Mouse (Mus musculus): ENCODE data around the gene Myl12a. TPM values are rescaled to one million over a fixed set of nuclear protein-coding genes. Genes with fewer than 3 reads are reported as not detected.
A peak's percentile ranks its signal among the peaks of the same experiment; 100 is the strongest.

Gene Myl12a
- polyA plus RNA-seq, 1 experiment from 2014 or later, result 171 TPM

DNA sequence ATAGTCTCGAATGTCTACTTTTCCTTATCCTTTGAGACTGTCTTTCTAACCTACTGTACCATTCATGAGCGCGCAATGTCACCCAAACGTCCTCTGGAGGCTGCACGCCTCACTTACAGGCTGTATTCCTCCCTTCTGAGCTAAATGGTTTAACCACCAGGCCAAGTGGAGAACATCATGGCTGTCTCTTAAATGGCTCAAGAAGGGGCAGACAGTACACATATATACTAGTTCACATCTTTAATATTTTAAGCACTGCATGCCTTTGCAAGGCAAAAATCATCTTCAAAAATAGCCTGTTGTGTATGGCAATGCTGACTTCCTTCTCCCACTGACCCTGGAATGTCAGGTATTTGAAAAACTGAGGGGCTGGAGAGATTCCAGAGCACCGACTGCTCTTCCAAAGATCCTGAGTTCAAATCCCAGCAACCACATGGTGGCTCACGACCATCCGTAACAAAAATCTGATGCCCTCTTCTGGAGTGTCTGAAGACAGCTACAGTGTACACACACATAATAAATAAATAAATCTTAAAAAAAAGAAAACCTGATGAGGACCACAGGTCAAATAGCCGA, 4.2 kb downstream of the Myl12a start:
- Histone ChIP-seq H3K4me3 (ENCODE audit: low read depth, low read length) (no peak overlapping the region), H3K27ac (ENCODE audit: low read length) (no peak overlapping the region), H3K9ac (ENCODE audit: low read depth, low read length) (no peak overlapping the region), H3K4me2 (ENCODE audit: low read depth, low read length) (no peak overlapping the region), H3K9me3 (replicated peaks; ENCODE audit: control insufficient read depth, low read length) (no peaks in the 10 kb centered on the region), H3K36me3 (ENCODE audit: control insufficient read depth, insufficient read depth) (peaks cover 24% of the 10 kb centered on the region), H3K27me3 (ENCODE audit: control insufficient read depth, insufficient read depth, low read depth, low read length) (no peaks in the 10 kb centered on the region), H3K4me1 (ENCODE audit: control insufficient read depth, low read depth, low read length) (peaks cover 21% of the 10 kb centered on the region)
- ATAC-seq (ENCODE audit: low read depth), result no peak
- WGBS (ENCODE audit: insufficient replicate concordance), result 73% methylated on average over 9 of the region's 9 CpGs

DNA sequence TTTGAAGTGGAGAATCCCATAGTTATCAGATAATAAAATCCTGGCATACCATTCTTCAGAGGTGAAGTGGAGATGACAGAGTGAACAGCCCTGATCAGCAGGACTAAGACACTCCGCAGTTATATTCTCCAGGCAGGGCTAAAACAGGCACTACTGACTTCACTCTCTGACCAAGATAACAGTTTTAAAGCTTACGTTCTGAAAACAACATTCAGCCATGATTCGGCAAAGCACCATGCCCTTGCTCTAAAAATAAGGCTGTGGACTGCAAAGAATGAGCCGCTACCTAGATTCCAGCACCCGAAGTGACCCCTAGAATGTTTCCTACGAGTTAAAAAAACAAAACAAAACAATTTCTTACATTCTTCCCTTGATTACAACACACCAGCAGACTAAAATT, 4.8 kb downstream of the Myl12a start:
- Histone ChIP-seq H3K9me3 (replicated peaks; ENCODE audit: control insufficient read depth, low read length) (no peaks in the 10 kb centered on the region), H3K9ac (ENCODE audit: low read depth, low read length) (no peak overlapping the region), H3K4me3 (ENCODE audit: low read depth, low read length) (no peak overlapping the region), H3K27ac (ENCODE audit: low read length) (no peak overlapping the region), H3K36me3 (ENCODE audit: control insufficient read depth, insufficient read depth) (peaks cover 25% of the 10 kb centered on the region), H3K27me3 (ENCODE audit: control insufficient read depth, insufficient read depth, low read depth, low read length) (no peaks in the 10 kb centered on the region), H3K4me2 (ENCODE audit: low read depth, low read length) (no peak overlapping the region), H3K4me1 (ENCODE audit: control insufficient read depth, low read depth, low read length) (peaks cover 15% of the 10 kb centered on the region)
- ATAC-seq (ENCODE audit: low read depth), result no peak
- WGBS (ENCODE audit: insufficient replicate concordance), result 51% methylated on average over 6 of the region's 6 CpGs

DNA sequence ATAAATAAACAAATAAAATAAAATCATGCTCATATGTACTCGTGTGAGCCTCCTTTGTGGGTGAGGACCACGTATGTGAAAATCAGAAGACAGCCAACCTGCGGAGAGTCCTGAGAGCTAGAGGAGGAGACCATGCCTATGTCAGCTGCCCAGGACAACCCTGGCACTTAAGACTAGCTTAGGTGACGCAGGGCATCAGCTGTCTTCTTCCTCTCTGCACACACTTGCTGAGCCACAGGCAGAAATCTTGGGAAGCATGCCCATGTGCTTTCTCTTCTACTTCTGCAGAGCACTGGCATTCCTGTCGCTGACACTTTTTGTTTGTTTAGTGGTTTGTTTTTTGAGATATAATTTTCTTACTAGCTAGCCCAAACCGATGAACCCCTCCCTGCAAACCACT, 7.1 kb downstream of the Myl12a start:
- peaks cover 25% of the 10 kb centered on the region for H3K4me1 ChIP-seq (ENCODE audit: control insufficient read depth, low read depth, low read length)
- H3K36me3 ChIP-seq (ENCODE audit: control insufficient read depth, insufficient read depth), result peaks cover 28% of the 10 kb centered on the region
- H3K9me3 ChIP-seq (replicated peaks; ENCODE audit: control insufficient read depth, low read length), result no peaks in the 10 kb centered on the region
- H3K27ac ChIP-seq (ENCODE audit: low read length), result no peak overlapping the region
- no peaks in the 10 kb centered on the region for H3K27me3 ChIP-seq (ENCODE audit: control insufficient read depth, insufficient read depth, low read depth, low read length)
- no peak overlapping the region for H3K4me2 ChIP-seq (ENCODE audit: low read depth, low read length)
- H3K9ac ChIP-seq (ENCODE audit: low read depth, low read length), result no peak overlapping the region
- no peak overlapping the region for H3K4me3 ChIP-seq (ENCODE audit: low read depth, low read length)
- ATAC-seq (ENCODE audit: low read depth), result no peak
- WGBS (ENCODE audit: insufficient replicate concordance), result 89% methylated on average over 6 of the region's 6 CpGs

DNA sequence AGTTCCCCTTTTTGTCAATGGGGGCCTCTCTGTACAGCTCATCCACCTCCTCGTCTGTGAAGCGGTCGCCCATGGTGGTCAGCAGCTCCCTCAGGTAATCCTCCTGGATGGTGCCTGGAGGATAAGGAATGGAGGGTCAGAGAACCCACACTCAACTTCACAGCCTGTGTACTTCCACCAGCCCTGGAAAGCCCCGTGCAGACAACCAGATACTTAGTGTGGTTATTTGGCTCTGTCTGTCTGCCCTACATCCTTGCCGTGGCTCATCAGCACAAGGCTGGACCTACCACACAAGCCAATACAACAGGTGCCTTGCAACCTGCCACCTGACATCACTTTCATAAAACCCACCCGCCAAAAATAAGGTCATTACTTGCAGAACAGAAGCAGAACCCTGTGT, 8.0 kb downstream of the Myl12a start:
- WGBS (ENCODE audit: insufficient replicate concordance), result 64% methylated on average over 6 of the region's 6 CpGs
- Histone ChIP-seq H3K9ac (ENCODE audit: low read depth, low read length) (no peak overlapping the region), H3K9me3 (replicated peaks; ENCODE audit: control insufficient read depth, low read length) (no peaks in the 10 kb centered on the region), H3K4me3 (ENCODE audit: low read depth, low read length) (no peak overlapping the region), H3K27me3 (ENCODE audit: control insufficient read depth, insufficient read depth, low read depth, low read length) (no peaks in the 10 kb centered on the region), H3K4me2 (ENCODE audit: low read depth, low read length) (no peak overlapping the region), H3K36me3 (ENCODE audit: control insufficient read depth, insufficient read depth) (peaks cover 28% of the 10 kb centered on the region), H3K4me1 (ENCODE audit: control insufficient read depth, low read depth, low read length) (peaks cover 24% of the 10 kb centered on the region), H3K27ac (ENCODE audit: low read length) (no peak overlapping the region)
- ATAC-seq (ENCODE audit: low read depth), result no peak

DNA sequence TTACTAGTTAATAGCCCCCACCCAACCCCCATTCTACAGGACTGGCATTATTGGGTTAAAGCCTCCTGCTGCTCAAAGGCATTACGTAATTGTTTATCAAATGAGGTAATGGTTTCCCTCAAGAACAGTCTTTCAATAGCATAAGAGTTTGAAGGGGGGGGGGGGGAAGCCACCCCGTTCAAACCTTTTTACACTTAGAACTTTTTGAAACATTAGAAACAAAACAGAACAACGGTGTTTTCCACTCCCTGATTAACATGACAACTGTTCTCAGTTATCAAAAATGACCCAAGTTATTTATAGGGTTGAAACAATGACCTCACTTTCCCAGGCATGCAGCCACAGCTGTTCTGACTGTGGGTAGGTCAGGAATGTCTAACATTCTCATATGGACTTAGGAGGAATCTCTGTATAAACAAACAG, 9.3 kb downstream of the Myl12a start:
- H3K9ac ChIP-seq (ENCODE audit: low read depth, low read length), result no peak overlapping the region
- no peaks in the 10 kb centered on the region for H3K27me3 ChIP-seq (ENCODE audit: control insufficient read depth, insufficient read depth, low read depth, low read length)
- no peak overlapping the region for H3K27ac ChIP-seq (ENCODE audit: low read length)
- WGBS (ENCODE audit: insufficient replicate concordance), result 60% methylated on average over 3 of the region's 3 CpGs
- ATAC-seq (ENCODE audit: low read depth), result no peak
- H3K9me3 ChIP-seq (replicated peaks; ENCODE audit: control insufficient read depth, low read length), result no peaks in the 10 kb centered on the region
- no peak overlapping the region for H3K4me3 ChIP-seq (ENCODE audit: low read depth, low read length)
- H3K4me2 ChIP-seq (ENCODE audit: low read depth, low read length), result no peak overlapping the region
- H3K4me1 ChIP-seq (ENCODE audit: control insufficient read depth, low read depth, low read length), result peaks cover 31% of the 10 kb centered on the region
- H3K36me3 ChIP-seq (ENCODE audit: control insufficient read depth, insufficient read depth), result peaks cover 28% of the 10 kb centered on the region

DNA sequence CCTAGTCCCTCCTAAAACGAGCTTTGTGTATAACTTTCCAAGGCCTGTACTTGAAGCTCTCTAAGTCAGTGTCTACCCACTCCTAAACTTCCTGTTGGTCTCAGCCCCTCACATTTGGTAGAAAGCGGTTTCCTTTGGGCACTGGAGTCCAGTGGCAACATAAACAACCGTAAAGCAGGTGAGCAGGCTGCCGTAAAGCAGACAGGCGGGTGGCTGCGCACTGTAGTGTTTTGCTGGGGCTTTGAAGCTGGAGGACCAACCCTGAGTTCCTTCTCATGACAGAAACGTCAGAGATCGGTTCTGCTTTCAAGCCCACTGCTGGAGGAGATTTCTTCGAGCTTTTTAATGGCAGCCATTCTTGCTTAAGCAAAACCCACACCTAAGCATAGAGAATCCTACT, 10.0 kb downstream of the Myl12a start:
- H3K27ac ChIP-seq (ENCODE audit: low read length), result no peak overlapping the region
- H3K4me1 ChIP-seq (ENCODE audit: control insufficient read depth, low read depth, low read length), result peaks cover 35% of the 10 kb centered on the region
- ATAC-seq (ENCODE audit: low read depth), result no peak
- H3K27me3 ChIP-seq (ENCODE audit: control insufficient read depth, insufficient read depth, low read depth, low read length), result no peaks in the 10 kb centered on the region
- 81% methylated on average over 9 of the region's 9 CpGs for WGBS (ENCODE audit: insufficient replicate concordance)
- H3K4me3 ChIP-seq (ENCODE audit: low read depth, low read length), result no peak overlapping the region
- no peaks in the 10 kb centered on the region for H3K9me3 ChIP-seq (replicated peaks; ENCODE audit: control insufficient read depth, low read length)
- H3K4me2 ChIP-seq (ENCODE audit: low read depth, low read length), result no peak overlapping the region
- H3K9ac ChIP-seq (ENCODE audit: low read depth, low read length), result no peak overlapping the region
- H3K36me3 ChIP-seq (ENCODE audit: control insufficient read depth, insufficient read depth), result peaks cover 28% of the 10 kb centered on the region

DNA sequence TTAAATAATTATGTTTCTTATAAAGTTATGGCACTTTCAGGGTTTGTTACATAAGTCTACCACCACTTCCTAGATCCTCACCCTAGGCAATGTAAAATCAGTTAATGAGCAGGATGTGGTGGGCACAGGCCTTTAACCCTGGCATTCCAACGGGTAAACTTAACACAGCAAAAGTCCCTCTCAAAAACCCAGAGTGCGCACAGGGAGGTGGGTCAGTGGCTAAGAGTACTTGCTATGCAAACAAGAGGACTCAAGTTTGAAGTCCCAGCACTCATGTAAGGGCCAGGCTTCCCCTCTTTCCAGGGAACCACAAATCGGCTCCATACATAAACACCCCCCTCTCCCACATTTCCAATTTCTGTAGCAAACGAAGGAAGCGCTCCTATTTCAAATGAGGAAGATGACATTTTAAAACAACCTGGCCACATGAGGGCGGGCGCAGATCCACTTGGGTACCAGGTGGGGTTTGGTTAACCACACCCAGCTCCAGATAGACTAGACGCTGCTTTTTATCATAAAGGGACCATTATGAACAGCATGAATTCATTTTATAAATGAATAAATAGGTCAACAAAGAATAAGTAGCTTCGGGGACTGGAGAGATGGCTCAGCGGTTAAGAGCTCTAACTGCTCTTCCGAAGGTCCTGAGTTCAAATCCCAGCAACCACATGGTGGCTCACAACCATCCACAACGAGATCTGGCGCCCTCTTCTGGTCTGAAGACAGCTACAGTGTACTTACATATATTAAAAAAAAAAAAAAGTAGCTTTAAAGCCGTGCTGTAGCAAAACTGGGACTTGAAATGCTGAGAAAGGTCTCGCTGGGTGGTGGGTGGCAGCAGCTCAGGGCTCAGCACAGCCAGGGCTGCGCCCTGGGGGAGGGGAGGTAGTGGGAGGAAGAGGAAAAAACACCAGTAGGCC, 10.7 kb downstream of the Myl12a start:
- Histone ChIP-seq H3K9ac (ENCODE audit: low read depth, low read length) (no peak overlapping the region), H3K4me1 (ENCODE audit: control insufficient read depth, low read depth, low read length) (peaks cover 37% of the 10 kb centered on the region), H3K27me3 (ENCODE audit: control insufficient read depth, insufficient read depth, low read depth, low read length) (no peaks in the 10 kb centered on the region), H3K4me2 (ENCODE audit: low read depth, low read length) (no peak overlapping the region), H3K4me3 (ENCODE audit: low read depth, low read length) (no peak overlapping the region), H3K27ac (ENCODE audit: low read length) (peak overlapping the region; percentile 88), H3K9me3 (replicated peaks; ENCODE audit: control insufficient read depth, low read length) (no peaks in the 10 kb centered on the region), H3K36me3 (ENCODE audit: control insufficient read depth, insufficient read depth) (peaks cover 28% of the 10 kb centered on the region)
- no peak for ATAC-seq (ENCODE audit: low read depth)
- 72% methylated on average over 16 of the region's 16 CpGs for WGBS (ENCODE audit: insufficient replicate concordance)

DNA sequence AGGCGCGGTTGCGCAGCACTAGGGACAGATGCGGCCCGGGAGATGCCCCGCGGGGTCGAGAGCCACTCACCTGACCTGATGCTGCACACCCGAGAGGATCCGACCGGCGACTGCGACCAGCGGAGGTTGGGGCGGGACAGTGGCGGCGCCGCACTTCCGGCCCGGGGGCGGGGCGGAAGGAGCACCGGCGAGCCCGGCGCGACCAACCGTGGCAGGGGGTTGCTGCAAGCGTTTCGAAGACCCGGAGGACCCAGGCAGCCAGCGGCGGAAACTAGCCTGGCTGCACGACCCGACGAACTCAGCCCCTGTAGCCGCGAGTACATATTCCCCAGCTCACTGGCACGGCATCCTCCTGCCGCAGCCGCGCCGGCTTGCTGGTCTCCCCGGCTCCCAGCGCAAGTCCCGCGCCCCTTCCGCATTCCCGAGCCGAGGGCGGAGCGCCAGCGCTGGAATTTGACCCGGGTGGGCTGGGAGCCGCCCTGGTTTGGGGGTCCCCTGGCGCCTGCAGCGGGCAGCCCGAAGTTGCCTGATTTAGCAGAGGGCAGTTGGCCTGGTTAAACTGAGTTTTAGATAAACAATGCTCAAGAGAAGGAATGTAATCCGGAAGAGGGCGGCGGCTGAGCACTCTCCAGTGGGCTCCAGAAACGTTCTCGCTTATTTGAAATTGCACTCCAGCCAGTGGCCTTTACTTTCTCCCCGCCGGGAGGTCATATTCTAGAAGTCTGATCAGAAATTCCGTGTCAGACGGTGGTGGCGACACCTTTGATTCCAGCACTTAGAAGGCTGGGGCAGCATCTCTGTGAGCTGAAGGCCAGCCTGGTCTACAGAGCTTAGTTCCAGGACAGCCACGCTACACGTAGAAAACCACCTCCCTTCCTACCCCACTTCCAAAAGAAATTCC, 12.0 kb downstream of the Myl12a start:
- Histone ChIP-seq H3K4me3 (ENCODE audit: low read depth, low read length) (peak overlapping the region; percentile 92), H3K4me2 (ENCODE audit: low read depth, low read length) (peak overlapping the region; percentile 91), H3K9me3 (replicated peaks; ENCODE audit: control insufficient read depth, low read length) (no peaks in the 10 kb centered on the region), H3K27ac (ENCODE audit: low read length) (peak overlapping the region; percentile 88), H3K36me3 (ENCODE audit: control insufficient read depth, insufficient read depth) (peaks cover 21% of the 10 kb centered on the region), H3K9ac (ENCODE audit: low read depth, low read length) (peak overlapping the region; percentile 88), H3K27me3 (ENCODE audit: control insufficient read depth, insufficient read depth, low read depth, low read length) (no peaks in the 10 kb centered on the region), H3K4me1 (ENCODE audit: control insufficient read depth, low read depth, low read length) (peaks cover 43% of the 10 kb centered on the region)
- WGBS (ENCODE audit: insufficient replicate concordance), result 1% methylated on average over 69 of the region's 70 CpGs
- peak; percentile 92 for ATAC-seq (ENCODE audit: low read depth)
